Mouse (Mus musculus) bone marrow macrophage, adult 2 months (primary cell): ENCODE data around the gene Tnfsf12. TPM values are rescaled to one million over a fixed set of nuclear protein-coding genes. Genes with fewer than 3 reads are reported as not detected.
"Not testable (repeated sequence)": the region's sequence is repeated elsewhere in the genome, so short reads cannot be mapped to it uniquely, and the experiment has no call there.

Source experiments
- H3K27ac ChIP-seq: 2 replicates; pipeline ENCODE4 v1.5.1; 2012; ENCODE audit warnings: low read depth, low read length; ENCODE audit not compliant: insufficient read depth
- H3K4me1 ChIP-seq: 2 replicates; pipeline ENCODE4 v1.6.1; 2012; ENCODE audit warnings: low read length; ENCODE audit not compliant: control insufficient read depth, insufficient read depth
- H3K4me3 ChIP-seq: 2 replicates; pipeline ENCODE4 v1.5.1; 2012; ENCODE audit warnings: mild to moderate bottlenecking, low read length, moderate library complexity; ENCODE audit not compliant: insufficient read depth
- CTCF ChIP-seq: IDR thresholded peaks from 2 replicates; pipeline ENCODE4 v1.5.1; 2012; ENCODE audit warnings: low read depth, mild to moderate bottlenecking, low read length, moderate library complexity
- POLR2A ChIP-seq: IDR thresholded peaks from 2 replicates; pipeline ENCODE4 v1.6.1; 2012; ENCODE audit warnings: mild to moderate bottlenecking, low read depth, low read length, borderline replicate concordance
- polyA plus RNA-seq: library from polyadenylated mRNA; stranded (reverse); fragments of >200 nt; gene quantifications from 2 replicates; pipeline ENCODE4 v1.2.4, GENCODE M21; 2012; ENCODE audit not compliant: missing spikeins, insufficient read depth, insufficient read length

The Tnfsf12 gene
- polyA plus RNA-seq, 1 experiment: 97.6 TPM

- Histone ChIP-seq H3K27ac (no peak overlapping the region), H3K4me3 (no peak overlapping the region), H3K4me1 (no peaks in the 10 kb centered on the region)
- TF ChIP-seq POLR2A: no peak
- no peak for TF ChIP-seq CTCF
Measured at GRCm38 (mm10) chr11:69706775-69707479, 11.3 kb upstream of the Tnfsf12 start.

GRCm38 (mm10) chr11:69704613-69705010, 9.0 kb upstream of the Tnfsf12 start:
- TF ChIP-seq CTCF: no peak
- TF ChIP-seq POLR2A: no peak
- Histone ChIP-seq H3K4me3 (no peak overlapping the region), H3K4me1 (no peaks in the 10 kb centered on the region), H3K27ac (no peak overlapping the region)

DNA sequence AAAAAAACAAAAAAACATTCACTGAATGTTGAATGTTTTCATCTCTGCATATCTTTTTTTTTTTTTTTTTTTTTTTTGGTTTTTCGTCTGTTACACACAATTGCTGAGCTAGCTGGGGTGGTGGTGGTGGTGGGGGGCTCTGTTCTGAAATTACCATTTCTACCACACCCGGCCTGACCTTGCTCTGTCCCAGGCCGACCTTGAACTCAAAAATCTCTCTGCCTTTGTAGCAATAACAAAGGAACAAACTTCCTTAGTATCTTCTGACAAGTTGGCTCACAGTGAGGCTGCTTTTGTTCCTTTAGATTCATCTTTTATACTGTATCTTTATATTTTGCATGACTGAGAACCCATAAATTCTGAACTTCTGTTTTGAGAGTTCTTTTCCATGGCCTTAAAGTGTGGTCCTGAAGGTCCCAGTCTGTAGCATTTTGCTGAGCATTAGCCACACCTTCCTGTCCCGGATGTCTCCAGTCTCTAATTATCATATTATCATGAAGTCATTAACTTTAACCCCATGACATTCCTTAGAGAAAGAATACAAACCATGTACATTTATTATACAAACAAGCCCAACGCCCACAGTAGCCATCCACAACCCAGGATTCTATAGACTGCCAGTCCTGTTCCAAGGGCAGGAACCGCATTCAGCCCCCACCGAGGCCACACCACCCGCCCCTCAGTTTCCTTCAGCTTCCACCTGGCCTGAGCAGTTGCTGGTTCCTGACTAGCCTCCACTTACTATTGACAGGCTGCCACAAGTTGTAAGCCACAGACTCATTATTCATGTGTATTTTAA, 8.4 kb upstream of the Tnfsf12 start:
- Histone ChIP-seq H3K4me1 (no peaks in the 10 kb centered on the region), H3K4me3 (no peak overlapping the region), H3K27ac (no peak overlapping the region)
- TF ChIP-seq CTCF: no peak
- TF ChIP-seq POLR2A: no peak

DNA sequence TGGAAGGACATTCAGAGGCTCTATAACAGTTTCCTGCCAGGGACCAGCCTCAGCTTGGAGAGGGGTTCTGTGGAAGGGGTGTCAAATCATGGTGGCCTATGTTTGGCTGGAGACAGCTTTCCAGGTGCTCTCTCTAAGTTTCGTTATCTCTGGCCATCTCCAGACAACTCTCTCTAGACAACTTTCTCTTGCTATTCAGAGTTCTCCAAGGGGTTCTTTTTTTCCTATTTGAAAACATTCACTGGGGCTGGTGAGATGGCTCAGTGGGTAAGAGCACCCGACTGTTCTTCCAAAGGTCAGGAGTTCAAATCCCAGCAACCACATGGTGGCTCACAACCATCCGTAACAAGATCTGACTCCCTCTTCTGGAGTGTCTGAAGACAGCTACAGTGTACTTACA, 7.7 kb upstream of the Tnfsf12 start:
- H3K4me3 ChIP-seq: not testable (repeated sequence)

GRCm38 (mm10) chr11:69702886-69703285, 7.2 kb upstream of the Tnfsf12 start:
- H3K4me3 ChIP-seq, H3K4me1 ChIP-seq, H3K27ac ChIP-seq: not testable (repeated sequence)

More for the DNA sequence above, 7.7 kb upstream of the Tnfsf12 start:
- H3K27ac ChIP-seq, H3K4me1 ChIP-seq: not testable (repeated sequence)

GRCm38 (mm10) chr11:69699595-69699994, 3.9 kb upstream of the Tnfsf12 start:
- Histone ChIP-seq H3K4me1 (peaks cover 7% of the 10 kb centered on the region), H3K27ac (no peak overlapping the region), H3K4me3 (no peak overlapping the region)
- TF ChIP-seq POLR2A (no peak), CTCF (no peak)

DNA sequence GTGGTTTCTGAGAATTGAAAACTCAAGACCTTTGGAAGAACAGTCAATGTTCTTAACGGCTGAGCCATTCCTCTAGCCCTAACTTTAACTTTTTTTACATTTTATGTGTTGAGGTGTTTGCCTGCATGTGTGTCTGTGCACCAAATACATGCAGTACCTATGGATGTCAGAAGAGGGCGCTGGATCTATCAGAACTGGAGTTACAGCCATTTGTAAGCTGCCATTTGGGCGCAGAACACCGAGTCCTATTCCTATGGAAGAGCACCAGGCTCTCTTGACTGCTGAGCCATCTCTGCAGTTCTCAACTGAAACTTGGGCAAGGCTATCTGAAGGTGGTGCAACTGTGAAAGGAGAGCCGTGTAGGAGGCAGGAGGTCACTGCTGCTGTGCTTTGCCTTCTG, 2.9 kb upstream of the Tnfsf12 start:
- no peak overlapping the region for H3K27ac ChIP-seq
- H3K4me3 ChIP-seq: no peak overlapping the region
- peaks cover 8% of the 10 kb centered on the region for H3K4me1 ChIP-seq
- no peak for TF ChIP-seq POLR2A
- no peak for TF ChIP-seq CTCF

- Histone ChIP-seq H3K4me1 (peaks cover 18% of the 10 kb centered on the region), H3K27ac (no peak overlapping the region), H3K4me3 (no peak overlapping the region)
- no peak for TF ChIP-seq POLR2A
- TF ChIP-seq CTCF: no peak
Measured at GRCm38 (mm10) chr11:69697396-69697795, 1.7 kb upstream of the Tnfsf12 start.

- peak overlapping the region; percentile 62; the same call in 1 of the 2 replicates for H3K27ac ChIP-seq
- H3K4me1 ChIP-seq: peaks cover 39% of the 10 kb centered on the region
- TF ChIP-seq POLR2A (no peak), CTCF (no peak)
- H3K4me3 ChIP-seq: peak overlapping the region; percentile 30
Measured at GRCm38 (mm10) chr11:69695046-69695360, 646 bp downstream of the Tnfsf12 start.

DNA sequence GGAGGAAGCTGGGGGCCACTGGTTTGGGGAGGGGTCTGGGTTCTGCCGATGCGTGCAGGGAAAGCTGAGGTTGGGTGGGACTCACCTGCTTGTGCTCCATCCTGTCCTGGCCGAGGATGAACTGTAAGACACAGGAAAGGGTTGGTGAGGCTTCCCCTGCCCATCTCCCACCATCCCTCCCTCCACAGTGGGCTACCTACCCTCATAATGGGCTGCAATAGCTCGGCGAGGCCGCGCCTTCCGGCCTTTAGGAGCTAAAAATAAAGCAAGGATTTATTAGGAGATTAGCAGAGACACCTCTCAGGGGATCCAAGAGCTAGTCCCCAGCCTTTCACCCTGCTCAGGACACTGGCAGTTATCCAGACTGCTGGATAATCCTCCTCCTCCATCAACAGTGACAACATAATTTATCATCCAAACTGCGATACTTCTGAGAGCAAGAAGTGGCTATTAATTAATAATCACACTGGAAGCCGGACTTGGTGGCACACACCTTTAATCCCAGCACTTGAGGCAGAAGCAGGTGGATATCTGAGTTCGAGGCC, 2.2 kb downstream of the Tnfsf12 start:
- no peak overlapping the region for H3K27ac ChIP-seq
- TF ChIP-seq CTCF (no peak), POLR2A (no peak)
- H3K4me3 ChIP-seq: no peak overlapping the region
- H3K4me1 ChIP-seq: peaks cover 51% of the 10 kb centered on the region

GRCm38 (mm10) chr11:69692863-69693262, 2.8 kb downstream of the Tnfsf12 start:
- H3K4me3 ChIP-seq: no peak overlapping the region
- no peak for TF ChIP-seq CTCF
- TF ChIP-seq POLR2A: no peak
- H3K27ac ChIP-seq: peak overlapping the region; percentile 74
- H3K4me1 ChIP-seq: peaks cover 54% of the 10 kb centered on the region
